Mouse (Mus musculus) testis, postnatal 10 days (tissue): Measurements from ENCODE around the gene Hcls1.
A peak's percentile ranks its signal among the peaks of the same experiment; 100 is the strongest.

Source experiments
- DNase-seq: peaks from one replicate; pipeline ENCODE4 v3.0.0; 2021; ENCODE audit warnings: low spot score

Gene Hcls1

DNA sequence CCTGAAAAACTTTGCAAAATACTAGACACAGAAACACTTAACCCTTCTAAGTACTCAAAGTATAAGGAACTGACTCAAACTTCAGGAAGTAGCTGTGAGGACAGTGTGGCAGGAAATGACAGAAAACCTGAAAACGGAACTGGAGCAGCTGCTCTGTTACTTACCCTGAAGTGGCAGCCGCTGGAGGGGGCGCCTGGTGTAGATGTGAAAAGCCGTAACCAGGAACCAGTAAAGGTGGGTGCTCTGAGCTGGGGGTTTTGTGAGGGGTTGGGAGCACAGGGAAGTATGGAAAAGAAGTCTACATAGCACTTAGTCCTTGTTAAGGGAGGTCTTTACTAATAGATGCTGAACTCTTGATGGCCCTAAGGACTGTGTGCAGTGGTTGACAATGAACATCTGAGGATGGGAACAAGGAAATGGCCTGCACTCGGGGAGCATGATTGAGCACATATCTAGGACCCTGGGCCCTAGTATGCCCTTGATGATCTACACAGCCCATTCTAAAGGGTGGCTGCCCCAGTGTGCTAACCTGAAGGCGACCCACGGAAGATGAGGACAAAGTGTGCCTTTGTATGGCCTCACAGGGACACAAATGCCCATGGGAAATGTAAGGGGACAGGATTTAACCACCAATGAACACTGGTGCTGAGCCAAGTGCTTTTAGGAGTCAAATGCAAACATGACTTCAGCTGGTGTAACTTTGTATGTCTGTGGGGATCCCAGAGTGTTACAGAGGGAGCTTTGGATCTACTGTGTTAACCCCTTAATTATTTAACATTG is at the start of gene Hcls1:
Hcls1 (plus strand) TSS at position 143 of the 780 bp plus-strand sequence.
- no peak for DNase-seq

DNA sequence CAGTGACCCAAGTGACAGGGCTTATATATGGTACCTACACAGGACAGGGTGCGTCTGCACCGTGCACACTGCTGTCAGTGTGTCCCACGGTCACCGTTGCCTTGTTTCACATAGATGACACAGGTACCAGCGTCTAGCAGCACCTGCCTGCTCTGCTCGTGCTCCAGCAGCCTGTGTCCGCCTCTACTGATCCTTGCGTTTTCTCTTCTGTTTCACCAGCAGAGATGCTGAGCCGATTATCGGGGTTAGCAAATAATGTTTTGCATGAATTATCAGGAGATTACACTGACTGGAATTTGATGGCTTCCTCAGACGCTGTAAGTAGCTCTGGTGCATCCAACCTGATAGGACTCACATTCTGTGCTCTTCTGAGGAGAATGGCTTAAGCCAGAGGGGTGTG is 48.9 kb upstream of the Hcls1 start:
- no peak for DNase-seq

DNA sequence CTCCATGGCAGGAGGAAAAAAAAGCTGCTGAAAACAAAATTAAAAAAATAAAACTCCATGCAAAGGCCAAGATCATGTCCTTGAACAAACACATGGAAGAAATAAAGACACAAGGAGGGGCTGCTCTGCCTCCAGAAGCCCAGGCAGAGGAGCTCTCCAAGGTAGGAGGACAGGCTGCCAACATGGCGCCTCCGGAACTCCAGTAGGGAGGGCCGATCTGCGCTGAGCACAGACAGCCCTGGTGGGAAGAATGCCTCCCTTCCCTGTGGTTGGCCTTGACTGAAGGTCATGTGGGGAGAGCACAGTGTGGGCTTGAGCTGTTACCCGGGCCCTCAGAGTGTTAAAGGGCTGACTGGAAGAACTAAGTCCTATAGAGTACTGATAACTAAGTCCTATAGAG is 47.2 kb upstream of the Hcls1 start:
- DNase-seq, result peak; percentile 70

GRCm38 (mm10) chr16:36890559-36890958 is 44.2 kb upstream of the Hcls1 start:
- no peak for DNase-seq

GRCm38 (mm10) chr16:36891415-36891814 is 43.4 kb upstream of the Hcls1 start:
- no peak for DNase-seq

DNA sequence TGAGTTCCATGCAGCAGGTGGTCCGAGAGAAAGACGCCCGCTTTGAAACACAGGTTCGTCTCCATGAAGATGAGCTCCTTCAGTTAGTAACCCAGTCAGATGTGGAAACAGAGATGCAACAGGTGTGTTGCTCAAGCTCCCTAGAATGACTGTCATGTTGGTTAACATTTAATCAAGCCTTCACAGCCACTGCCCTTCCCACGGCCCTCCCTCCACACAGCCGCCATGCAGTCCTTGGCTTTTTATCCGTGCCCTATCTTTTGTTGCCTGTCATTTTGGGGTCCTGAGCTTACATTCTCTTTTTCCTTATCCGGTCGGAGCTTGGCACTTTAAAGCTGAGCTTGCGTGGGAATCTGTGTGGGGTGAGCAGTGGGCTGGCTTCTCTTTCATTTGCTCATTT is 41.5 kb upstream of the Hcls1 start:
- no peak for DNase-seq

DNA sequence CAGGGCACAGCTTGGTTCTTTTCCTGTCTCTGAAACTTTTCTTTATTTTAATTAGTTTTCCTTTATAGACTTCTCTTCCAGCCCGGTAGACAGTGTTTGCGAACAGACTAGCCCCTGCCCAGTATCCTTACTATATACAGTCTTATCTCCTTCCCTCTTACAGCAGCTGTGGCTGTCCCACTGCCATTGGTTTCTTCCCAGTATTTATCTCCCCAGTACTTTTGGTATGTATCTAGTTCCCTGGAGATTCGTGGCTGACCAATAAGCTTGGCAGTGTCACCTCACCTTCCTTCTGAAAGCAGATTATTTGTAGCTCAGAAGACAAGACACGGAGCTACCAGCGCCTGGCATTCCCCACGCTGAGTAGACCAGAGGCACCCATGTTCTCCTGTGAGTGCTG is 38.1 kb upstream of the Hcls1 start:
- DNase-seq, result no peak

GRCm38 (mm10) chr16:36903156-36903555 is 31.6 kb upstream of the Hcls1 start:
- DNase-seq, result no peak

- DNase-seq, result no peak
Measured at GRCm38 (mm10) chr16:36911909-36912308, 22.9 kb upstream of the Hcls1 start.

- DNase-seq, result no peak
Measured at GRCm38 (mm10) chr16:36912311-36912710, 22.5 kb upstream of the Hcls1 start.

GRCm38 (mm10) chr16:36914195-36914594 is 20.6 kb upstream of the Hcls1 start:
- DNase-seq, result no peak

DNA sequence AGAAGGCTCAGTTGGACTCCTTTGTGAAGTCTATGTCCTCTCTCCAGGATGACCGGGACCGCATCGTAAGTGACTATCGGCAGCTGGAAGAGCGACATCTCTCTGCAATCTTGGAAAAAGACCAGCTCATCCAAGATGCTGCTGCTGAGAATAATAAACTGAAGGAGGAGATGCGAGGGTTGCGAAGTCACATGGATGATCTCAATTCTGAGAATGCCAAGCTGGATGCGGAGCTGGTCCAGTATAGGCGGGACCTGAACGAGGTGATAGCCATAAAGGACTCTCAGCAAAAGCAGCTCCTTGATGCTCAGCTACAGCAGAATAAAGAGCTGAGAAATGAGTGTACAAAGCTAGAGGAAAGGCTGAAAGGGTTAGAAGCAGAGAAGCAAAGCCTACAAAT is 16.3 kb upstream of the Hcls1 start:
- no peak for DNase-seq

DNA sequence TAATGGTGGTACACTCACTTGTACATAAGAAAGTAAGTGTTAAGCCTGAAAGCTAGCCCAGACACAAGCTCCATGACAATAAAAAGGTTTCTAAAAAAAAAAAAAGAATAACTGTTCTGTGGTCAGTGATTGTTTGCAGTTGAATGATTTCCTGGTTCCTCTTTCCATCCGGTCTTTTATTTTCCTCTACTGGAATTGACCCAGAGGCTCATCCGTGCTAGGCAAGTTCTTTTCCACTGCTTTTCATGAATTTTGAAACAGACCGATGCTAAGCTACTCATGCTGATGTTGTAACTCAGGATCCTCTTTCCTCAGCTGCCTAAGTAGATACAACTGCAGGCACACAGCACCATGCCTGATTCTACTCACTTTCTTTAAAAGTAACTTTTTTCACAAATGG is 14.4 kb upstream of the Hcls1 start:
- DNase-seq, result no peak

DNA sequence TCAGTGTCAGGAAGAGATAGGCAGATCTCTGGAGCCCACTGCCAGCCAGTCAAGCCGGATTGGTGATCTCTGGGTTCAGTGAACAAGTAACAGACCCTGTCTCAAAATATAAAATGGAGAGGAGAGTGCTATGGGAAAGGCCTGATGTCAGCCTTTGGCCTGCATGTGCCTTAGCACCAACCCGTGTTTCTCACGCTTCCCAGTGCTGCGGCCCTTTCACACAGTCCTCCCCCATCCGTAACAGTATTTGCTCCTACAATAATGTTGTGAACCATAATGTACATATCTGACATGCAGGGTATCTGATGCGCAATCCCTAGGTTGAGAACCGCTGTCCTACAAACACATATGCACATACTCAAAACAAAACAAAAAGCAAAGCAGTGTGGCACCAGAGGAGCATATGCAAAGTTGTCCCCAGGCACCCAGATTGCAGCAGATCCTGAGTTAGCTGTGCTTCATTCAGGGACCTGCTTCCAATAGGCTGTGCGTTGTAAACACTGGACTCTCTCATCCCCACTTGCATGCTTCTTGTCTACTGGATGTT is 13.6 kb upstream of the Hcls1 start:
- no peak for DNase-seq

DNA sequence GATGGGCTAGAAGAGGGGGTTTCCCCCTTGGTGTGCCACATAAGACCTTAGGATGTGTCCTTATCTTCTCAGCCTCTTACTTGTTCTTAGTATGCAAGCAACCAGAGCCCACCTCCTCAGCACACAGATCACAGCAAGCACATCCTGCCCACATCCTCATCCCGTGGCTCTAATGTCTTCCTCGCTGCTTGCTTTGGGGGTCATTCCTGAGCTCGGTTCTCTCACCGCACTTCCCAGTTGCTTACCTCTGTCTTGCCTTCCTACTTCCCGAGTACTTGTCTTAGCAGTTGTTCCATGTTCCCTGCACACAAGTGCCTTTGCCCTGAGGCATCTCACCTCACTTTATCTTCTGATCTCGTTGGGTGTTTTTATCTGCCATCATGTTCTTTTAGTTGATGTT is 12.8 kb upstream of the Hcls1 start:
- DNase-seq, result no peak

- DNase-seq, result no peak
Measured at GRCm38 (mm10) chr16:36924312-36924711, 10.5 kb upstream of the Hcls1 start.

DNA sequence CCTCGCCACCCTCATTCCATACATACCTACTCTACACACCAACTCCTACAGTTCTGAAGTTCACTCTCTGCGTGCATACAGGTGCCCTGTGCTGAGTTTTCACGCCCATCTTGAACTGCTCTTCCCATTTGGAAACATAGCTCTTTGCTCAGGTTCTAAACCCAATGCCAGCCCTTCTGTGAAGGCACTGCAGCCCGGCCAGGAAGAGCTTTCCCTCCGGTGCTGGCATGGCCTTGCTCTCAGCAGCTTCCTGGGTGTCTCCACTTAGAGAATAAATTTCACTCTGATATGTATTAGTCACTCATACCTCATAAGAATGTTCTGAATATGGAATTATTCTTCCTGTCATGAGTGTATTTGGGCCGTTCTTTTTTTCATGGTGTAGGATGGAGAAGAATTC is 9.4 kb upstream of the Hcls1 start:
- no peak for DNase-seq

GRCm38 (mm10) chr16:36925797-36926196 is 9.0 kb upstream of the Hcls1 start:
- no peak for DNase-seq

GRCm38 (mm10) chr16:36926514-36927447 is 8.0 kb upstream of the Hcls1 start:
- no peak for DNase-seq

DNA sequence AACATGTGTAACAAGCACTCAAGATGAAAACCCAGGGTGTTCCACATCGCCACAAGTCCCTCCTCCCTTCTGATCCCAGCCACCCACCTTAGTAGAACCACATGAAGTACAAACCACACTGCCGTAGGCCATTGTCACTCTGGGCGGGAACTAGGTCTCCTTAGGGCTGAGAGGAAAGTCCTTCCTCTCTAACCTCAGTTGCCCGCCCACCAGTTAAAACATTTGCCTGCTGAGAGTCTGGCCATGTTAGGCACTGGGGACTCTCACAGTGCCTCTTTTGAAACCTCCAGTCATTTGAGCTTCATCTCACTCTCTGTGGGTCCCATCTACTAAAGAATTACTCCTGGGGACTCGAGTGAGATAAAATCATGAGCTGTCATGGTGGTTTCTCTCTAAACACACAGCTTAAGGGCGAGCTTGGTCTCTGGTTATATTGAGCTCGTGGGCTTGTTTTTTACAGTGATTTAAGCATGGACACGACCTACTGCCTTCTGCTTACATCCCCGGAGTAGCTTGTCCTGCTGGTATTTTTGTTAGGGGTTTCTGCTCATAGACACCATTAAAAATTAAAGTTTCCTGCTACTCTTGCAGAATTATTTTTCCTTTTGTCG is 7.2 kb upstream of the Hcls1 start:
- DNase-seq, result no peak

GRCm38 (mm10) chr16:36928106-36928500 is 6.7 kb upstream of the Hcls1 start:
- DNase-seq, result no peak

GRCm38 (mm10) chr16:36929216-36929615 is 5.6 kb upstream of the Hcls1 start:
- DNase-seq, result no peak
